Mouse (Mus musculus) testis, adult 10 weeks (tissue): ENCODE data around the gene Clpsl2. TPM values are rescaled to one million over a fixed set of nuclear protein-coding genes. Genes with fewer than 3 reads are reported as not detected.

ENCODE experiments used
- polyA plus RNA-seq: library from polyadenylated mRNA; stranded (reverse); fragments of 350-450 nt; fragmentation: Illumina TruSeq; extraction: RNeasy Lipid Tissue Mini Kit (QIAGEN cat#74804); gene quantifications from one replicate; pipeline ENCODE4 v1.2.3, GENCODE M21; 2014; ENCODE audit warnings: low read depth, low replicate concordance

Gene Clpsl2
- polyA plus RNA-seq = not detected

GRCm38 (mm10) chr17:28549111-28549510, at the start of gene Clpsl2:
Gene Clpsl2 (plus strand): TSS chr17:28549411.

GRCm38 (mm10) chr17:28517441-28517955, 31.7 kb upstream of the Clpsl2 start, which contains the start of gene Fkbp5:
Gene Fkbp5 (minus strand): TSS chr17:28517527.

DNA sequence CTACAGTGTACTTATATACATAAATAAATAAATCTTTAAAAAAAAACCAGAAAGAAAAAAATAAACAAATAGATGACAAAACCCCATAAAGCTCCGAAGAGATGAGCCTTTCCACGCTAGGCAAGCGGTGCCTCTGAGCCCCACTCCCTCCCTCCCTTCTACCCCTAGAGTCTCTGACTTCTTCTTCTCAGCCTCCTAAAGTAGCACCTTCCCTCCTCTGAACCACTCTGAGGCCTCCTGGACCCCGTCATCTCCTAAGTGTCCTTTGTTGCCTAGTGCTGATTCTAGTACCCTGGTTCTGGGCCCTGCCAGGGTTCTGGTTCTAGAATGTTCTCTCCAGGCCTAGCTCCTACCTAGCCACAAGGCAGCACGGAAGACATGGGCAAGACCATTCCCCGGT, 18.7 kb upstream of the Clpsl2 start, which contains the start of gene Armc12:
Gene Armc12, plus strand, starts transcription at position 301 of the 400 bp plus-strand sequence.

DNA sequence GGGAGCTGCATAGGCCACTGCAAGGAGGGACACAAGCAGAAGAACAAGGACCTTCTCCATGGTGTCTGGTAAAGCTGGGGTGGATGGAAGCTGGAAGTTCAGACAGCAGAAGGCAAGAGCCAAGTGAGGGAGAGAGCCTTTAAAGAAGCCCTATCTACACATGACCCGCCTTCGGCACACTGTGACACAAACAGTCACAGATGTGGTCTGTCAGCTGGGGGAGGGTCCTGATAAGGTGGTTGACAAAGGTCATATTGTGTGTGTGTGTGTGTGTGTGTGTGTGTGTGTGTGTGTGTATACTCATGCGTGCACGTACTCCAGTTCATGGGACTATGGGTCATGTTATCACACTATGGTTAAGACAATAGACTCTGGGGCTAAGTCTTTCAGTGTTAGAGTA, 11.4 kb downstream of the Clpsl2 start, which contains the start of gene Clps:
Gene Clps, minus strand, starts transcription at position 169 of the 400 bp plus-strand sequence.

GRCm38 (mm10) chr17:28575244-28576125, 26.3 kb downstream of the Clpsl2 start, which contains the start of gene Lhfpl5:
Gene Lhfpl5 (plus strand): TSS chr17:28575641.

Other genes starting within 250 kb of the Clpsl2 start
- gene Fance, start 235.9 kb upstream of the Clpsl2 start, polyA plus RNA-seq = not detected
- 54.1 TPM for gene Rpl10a, start 220.9 kb upstream of the Clpsl2 start, polyA plus RNA-seq
- gene Tead3, start 198.6 kb upstream of the Clpsl2 start, polyA plus RNA-seq = 0.08 TPM
- gene Tulp1, start 184.2 kb upstream of the Clpsl2 start, polyA plus RNA-seq = not detected
- gene Fkbp5, start 31.9 kb upstream of the Clpsl2 start, polyA plus RNA-seq = 38.6 TPM
- gene Armc12, start 18.6 kb upstream of the Clpsl2 start, polyA plus RNA-seq = 79.2 TPM
- not detected for gene Clps, start 11.4 kb downstream of the Clpsl2 start, polyA plus RNA-seq
- gene Lhfpl5, start 26.2 kb downstream of the Clpsl2 start, polyA plus RNA-seq = not detected
- gene Srpk1, start 73.3 kb downstream of the Clpsl2 start, polyA plus RNA-seq = 1,031 TPM
- 109 TPM for gene Slc26a8, start 140.8 kb downstream of the Clpsl2 start, polyA plus RNA-seq
- gene Mapk14, start 141.9 kb downstream of the Clpsl2 start, polyA plus RNA-seq = 10.1 TPM
- gene AC170998.1, start 176.7 kb downstream of the Clpsl2 start, polyA plus RNA-seq = 0.56 TPM
- gene Mapk13, start 219.9 kb downstream of the Clpsl2 start, polyA plus RNA-seq = 0.28 TPM